Comparison of ENCODE assay signal across 8 mouse cellular contexts in the genomic region with DNA sequence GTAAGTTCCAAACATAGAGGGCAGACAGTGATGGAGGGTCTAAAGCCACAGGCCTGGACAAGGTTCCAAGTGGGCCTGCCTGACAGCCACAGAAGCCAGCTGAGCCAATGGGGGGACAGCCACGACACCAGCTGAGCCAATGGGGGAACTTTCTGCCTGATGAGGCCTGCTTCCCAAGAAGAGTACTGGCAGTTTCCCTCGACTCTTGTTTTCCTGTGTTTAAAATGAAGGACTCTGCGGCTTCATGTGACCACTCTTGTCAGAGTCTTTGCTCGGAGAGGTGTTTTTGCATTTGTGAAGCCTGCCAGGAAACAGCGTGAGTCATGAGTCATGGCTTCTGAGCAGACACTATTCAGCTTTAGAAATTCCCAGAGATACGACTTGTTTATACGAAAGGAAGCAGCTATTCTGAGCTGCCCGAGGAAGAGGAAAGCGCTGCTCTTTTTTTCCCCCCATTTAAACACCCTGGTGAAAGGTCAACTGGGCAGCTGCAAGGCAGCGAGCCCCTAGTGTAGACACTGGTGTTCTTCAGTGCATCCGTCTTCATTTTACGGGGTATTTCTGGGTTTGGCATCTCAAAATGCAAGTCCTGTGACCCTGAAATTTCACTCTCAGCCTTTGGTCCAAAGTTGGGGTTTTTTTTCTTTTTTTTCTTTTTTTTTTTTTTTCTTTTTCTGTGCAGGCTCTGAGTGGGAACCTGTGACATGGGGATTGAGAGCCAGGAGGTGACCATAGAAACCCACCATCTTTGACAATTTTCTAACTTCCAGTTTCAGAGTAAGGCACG.
DNase-seq lines count a peak whose midpoint lies in the region; ATAC-seq lines count a peak whose summit lies in the region.

No protein-coding gene starts in this region.

- H3K9ac ChIP-seq in hindbrain, embryonic 14.5 days: no peak overlapping the region

- peak; percentile 83 to 88 for DNase-seq in cerebellum, postnatal 10 days
- DNase-seq in frontal cortex, postnatal 36 days (ENCODE audit: low spot score in 2 of 2): peak; percentile 57 to 74
- peak; percentile 65 for DNase-seq in hindbrain, embryonic 14.5 days (ENCODE audit: low spot score)
- DNase-seq in layer of hippocampus, postnatal 36 days: peak; percentile 34 to 38
- DNase-seq in lung, postnatal 25 days (ENCODE audit: low spot score): peak; percentile 85
- DNase-seq in splenic B cell, adult 2 months (ENCODE audit: low read depth, low spot score): peak; percentile 40

- H3K4me1 ChIP-seq in megakaryocyte, embryonic 14.5 days: peaks cover 55% of the 10 kb centered on the region
- H3K4me1 ChIP-seq in hindbrain, embryonic 14.5 days (replicated peaks; ENCODE audit: control insufficient read depth, insufficient read depth, low read length): peaks cover 9% of the 10 kb centered on the region

- H3K36me3 ChIP-seq in megakaryocyte, embryonic 14.5 days (replicated peaks; ENCODE audit: low read length): no peaks in the 10 kb centered on the region
- H3K36me3 ChIP-seq in hindbrain, embryonic 14.5 days (replicated peaks; ENCODE audit: control insufficient read depth, insufficient read depth): no peaks in the 10 kb centered on the region
- H3K36me3 ChIP-seq in splenic B cell, adult 2 months (ENCODE audit: control insufficient read depth, insufficient read depth, low read length, poor library complexity, severe bottlenecking): no peaks in the 10 kb centered on the region

- peak overlapping the region; percentile 23; the same call in 1 of the 2 replicates for H3K4me2 ChIP-seq in hindbrain, embryonic 14.5 days (replicated peaks)

- peak overlapping the region; percentile 81 for H3K4me3 ChIP-seq in megakaryocyte, embryonic 14.5 days (replicated peaks)
- no peak overlapping the region for H3K4me3 ChIP-seq in hindbrain, embryonic 14.5 days (replicated peaks; ENCODE audit: low read length)

- H3K27ac ChIP-seq in hindbrain, embryonic 14.5 days: peak overlapping the region; percentile 71

- WGBS in hindbrain, embryonic 14.5 days: 22% methylated on average over 13 of the region's 13 CpGs

- H3K9me3 ChIP-seq in megakaryocyte, embryonic 14.5 days: no peaks in the 10 kb centered on the region
- no peaks in the 10 kb centered on the region for H3K9me3 ChIP-seq in hindbrain, embryonic 14.5 days (ENCODE audit: control insufficient read depth, low read length)

- no peak for ATAC-seq in megakaryocyte, adult 5-6 weeks (ENCODE audit: poor library complexity, severe bottlenecking)
- ATAC-seq in hindbrain, embryonic 14.5 days (ENCODE audit: low FRiP score): peak; percentile 80

- H3K27me3 ChIP-seq in megakaryocyte, embryonic 14.5 days (replicated peaks): no peaks in the 10 kb centered on the region
- no peaks in the 10 kb centered on the region for H3K27me3 ChIP-seq in hindbrain, embryonic 14.5 days (ENCODE audit: control insufficient read depth, insufficient read depth, low read length)
- no peaks in the 10 kb centered on the region for H3K27me3 ChIP-seq in splenic B cell, adult 2 months (ENCODE audit: control insufficient read depth, insufficient read depth, low read length, poor library complexity, severe bottlenecking)
